Mouse (Mus musculus) stomach, embryonic 15.5 days (tissue): ENCODE measurements around the gene Ier5. TPM values are rescaled to one million over a fixed set of nuclear protein-coding genes. Genes with fewer than 3 reads are reported as not detected.

ENCODE experiments used
- ATAC-seq: fragments of 200-750 bp; cut with Nextera tagmentation; 2 replicates; pipeline ENCODE4 v1.8.0; 2017; ENCODE audit warnings: low read depth, moderate number of reproducible peaks, moderate TSS enrichment; ENCODE audit not compliant: insufficient read depth, low FRiP score
- H3K27ac ChIP-seq: fragments of 300-500 bp; sonication (generic); 2 replicates; pipeline ENCODE4 v1.5.1; 2015; ENCODE audit warnings: mild to moderate bottlenecking, inconsistent platforms
- H3K27me3 ChIP-seq: fragments of 300-500 bp; sonication (generic); replicated peaks from 2 replicates; pipeline ENCODE4 v1.6.1; 2015; ENCODE audit warnings: inconsistent platforms
- H3K36me3 ChIP-seq: fragments of 300-500 bp; sonication (generic); 2 replicates; pipeline ENCODE4 v1.6.1; 2015; ENCODE audit warnings: inconsistent platforms
- H3K4me1 ChIP-seq: fragments of 300-500 bp; sonication (generic); 2 replicates; pipeline ENCODE4 v1.6.1; 2015; ENCODE audit warnings: inconsistent platforms
- H3K4me2 ChIP-seq: fragments of 300-500 bp; sonication (generic); 2 replicates; pipeline ENCODE4 v1.6.1; 2015; ENCODE audit warnings: mild to moderate bottlenecking, inconsistent platforms
- H3K4me3 ChIP-seq: fragments of 300-500 bp; sonication (generic); replicated peaks from 2 replicates; pipeline ENCODE4 v1.5.1; 2015; ENCODE audit warnings: inconsistent platforms
- H3K9ac ChIP-seq: fragments of 300-500 bp; sonication (generic); 2 replicates; pipeline ENCODE4 v1.6.1; 2015; ENCODE audit warnings: inconsistent platforms
- H3K9me3 ChIP-seq: fragments of 300-500 bp; sonication (generic); 2 replicates; pipeline ENCODE4 v1.6.1; 2016; ENCODE audit warnings: inconsistent platforms
- whole genome bisulfite sequencing: fragments of 180-500 bp; shearing (Covaris S2); methylation state at CpG from one replicate; pipeline ENCODE4 v1.1.7; 2015; 5-methylcytosine and 5-hydroxymethylcytosine counted together
- polyA plus RNA-seq: library from polyadenylated mRNA; unstranded; fragments of >200 nt; fragmentation: Nextera tagmentation; extraction: Ambion mirVana; gene quantifications from 2 replicates; pipeline ENCODE4 v1.2.1, GENCODE M21; 2015

Gene Ier5
- polyA plus RNA-seq, 1 experiment from 2014 or later: 5.8 TPM

DNA sequence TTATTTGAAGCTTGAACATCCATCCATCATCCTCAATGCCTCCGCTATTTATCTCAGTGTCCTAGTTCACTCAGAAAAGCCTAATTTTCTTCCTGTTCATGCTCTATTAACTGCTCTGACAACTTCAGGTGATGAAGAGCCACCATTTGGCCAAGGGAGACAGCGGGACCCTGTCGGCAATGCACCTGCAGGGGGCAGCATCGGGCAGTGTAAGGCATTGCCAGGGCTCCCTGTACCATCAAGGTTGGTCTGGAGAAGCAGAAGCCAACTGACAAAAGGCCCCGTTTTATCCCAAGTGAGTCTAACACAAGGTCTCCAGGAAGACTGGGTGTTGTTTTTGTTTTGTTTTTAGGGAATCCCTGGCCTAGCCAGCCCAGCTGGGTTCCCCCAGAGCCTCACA is 50.5 kb downstream of the Ier5 start:
- Histone ChIP-seq H3K27me3 (no peaks in the 10 kb centered on the region), H3K4me3 (no peak overlapping the region), H3K9me3 (no peaks in the 10 kb centered on the region), H3K4me2 (no peak overlapping the region), H3K36me3 (no peaks in the 10 kb centered on the region), H3K27ac (no peak overlapping the region), H3K9ac (no peak overlapping the region), H3K4me1 (peaks cover 36% of the 10 kb centered on the region)
- 6% methylated on average over 5 of the region's 5 CpGs for WGBS
- peak; percentile 70 for ATAC-seq

Other genes starting within 250 kb of the Ier5 start
- 0.86 and 1.3 TPM in 2 replicates for gene Cacna1e, start 215.1 kb downstream of the Ier5 start, polyA plus RNA-seq
- 6.4 and 7.8 TPM in 2 replicates for gene Mr1, start 47.2 kb upstream of the Ier5 start, polyA plus RNA-seq
- gene Stx6, start 59.1 kb upstream of the Ier5 start, polyA plus RNA-seq: 58.9 and 63.8 TPM in 2 replicates
- 2.8 and 4.7 TPM in 2 replicates for gene BC034090, start 144.8 kb upstream of the Ier5 start, polyA plus RNA-seq